Mouse (Mus musculus) midbrain, embryonic 10.5 days (tissue): ENCODE results near the gene Cabp2. TPM values are rescaled to one million over a fixed set of nuclear protein-coding genes. Genes with fewer than 3 reads are reported as not detected.
"Not testable (repeated sequence)": the region's sequence is repeated elsewhere in the genome, so short reads cannot be mapped to it uniquely, and the experiment has no call there.

ENCODE experiments used
- DNase-seq: peaks from one replicate; pipeline ENCODE4 v3.0.0-alpha.2; 2017; ENCODE audit warnings: low spot score
- H3K27ac ChIP-seq: fragments of 300-500 bp; sonication (generic); replicated peaks from 2 replicates; pipeline ENCODE4 v1.5.1; 2016; ENCODE audit warnings: mild to moderate bottlenecking
- H3K27me3 ChIP-seq: fragments of 300-500 bp; sonication (generic); 2 replicates; pipeline ENCODE4 v1.6.1; 2016; ENCODE audit warnings: low read depth, mild to moderate bottlenecking; ENCODE audit not compliant: poor library complexity, severe bottlenecking
- H3K36me3 ChIP-seq: fragments of 300-500 bp; sonication (generic); 2 replicates; pipeline ENCODE4 v1.6.1; 2016; ENCODE audit warnings: mild to moderate bottlenecking, moderate library complexity
- H3K4me1 ChIP-seq: fragments of 300-500 bp; sonication (generic); 2 replicates; pipeline ENCODE4 v1.6.1; 2016
- H3K4me3 ChIP-seq: fragments of 300-500 bp; sonication (generic); 2 replicates; pipeline ENCODE4 v1.5.1; 2016; ENCODE audit warnings: mild to moderate bottlenecking, moderate library complexity
- H3K9me3 ChIP-seq: fragments of 300-500 bp; sonication (generic); replicated peaks from 2 replicates; pipeline ENCODE4 v1.6.1; 2016; ENCODE audit warnings: mild to moderate bottlenecking
- WGBS: fragments of 180-500 bp; shearing (Covaris S2); methylation state at CpG from one replicate; pipeline ENCODE4 v1.1.7; 2016; 5-methylcytosine and 5-hydroxymethylcytosine counted together
- polyA plus RNA-seq: library from polyadenylated mRNA; unstranded; fragments of >200 nt; fragmentation: Nextera tagmentation; extraction: Ambion mirVana; gene quantifications from 2 replicates; pipeline ENCODE4 v1.2.1, GENCODE M21; 2016

Gene Cabp2
- polyA plus RNA-seq, 1 experiment from 2014 or later, result not detected

DNA sequence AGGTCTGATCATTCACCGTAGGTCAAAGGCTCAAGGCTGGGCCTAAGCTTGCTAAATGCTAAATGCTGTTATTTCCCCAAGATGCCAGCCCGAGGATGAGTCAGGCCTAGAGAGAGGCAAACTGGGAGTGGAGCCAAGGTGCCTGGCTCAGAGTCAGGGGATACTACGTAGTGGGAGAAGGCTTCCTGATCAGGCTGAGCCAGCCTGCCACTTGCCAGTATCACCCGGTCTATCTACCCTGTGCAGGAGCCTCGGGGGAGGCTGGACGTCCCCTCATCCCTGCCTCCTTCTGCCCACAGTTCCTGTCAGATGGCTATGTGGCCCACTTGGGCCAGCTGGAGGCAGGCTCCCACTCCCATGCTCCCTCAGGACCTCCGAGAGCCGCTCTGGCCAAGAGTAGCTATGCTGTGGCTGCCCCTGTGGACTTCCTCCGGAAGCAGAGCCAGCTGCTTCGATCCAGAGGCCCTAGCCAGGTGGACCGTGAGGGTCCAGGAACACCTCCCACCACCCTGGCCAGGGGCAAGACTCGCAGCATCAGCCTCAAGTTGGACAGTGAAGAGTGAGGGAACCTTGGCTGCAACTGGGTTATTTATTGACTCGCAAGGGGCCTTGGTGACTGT lies 31.9 kb downstream of the Cabp2 start:
- DNase-seq, result no peak
- H3K27me3 ChIP-seq, result no peaks in the 10 kb centered on the region
- peaks cover 78% of the 10 kb centered on the region for H3K36me3 ChIP-seq
- H3K27ac ChIP-seq, result no peak overlapping the region
- no peaks in the 10 kb centered on the region for H3K4me1 ChIP-seq
- H3K9me3 ChIP-seq, result no peaks in the 10 kb centered on the region
- WGBS, result 89% methylated on average over 13 of the region's 13 CpGs
- no peak overlapping the region for H3K4me3 ChIP-seq

GRCm38 (mm10) chr19:4113806-4114230 lies 32.4 kb downstream of the Cabp2 start:
- Histone ChIP-seq H3K9me3 (no peaks in the 10 kb centered on the region), H3K36me3 (peaks cover 78% of the 10 kb centered on the region), H3K4me3 (no peak overlapping the region), H3K4me1 (no peaks in the 10 kb centered on the region), H3K27me3 (no peaks in the 10 kb centered on the region), H3K27ac (no peak overlapping the region)
- 68% methylated on average over 5 of the region's 5 CpGs for WGBS
- DNase-seq, result no peak

- H3K4me3 ChIP-seq, result no peak overlapping the region
- no peaks in the 10 kb centered on the region for H3K4me1 ChIP-seq
- no peak for DNase-seq
- peaks cover 78% of the 10 kb centered on the region for H3K36me3 ChIP-seq
- H3K27ac ChIP-seq, result no peak overlapping the region
- no peaks in the 10 kb centered on the region for H3K9me3 ChIP-seq
- WGBS, result 92% methylated on average over 10 of the region's 10 CpGs
- no peaks in the 10 kb centered on the region for H3K27me3 ChIP-seq
Measured at GRCm38 (mm10) chr19:4114551-4114950, 33.2 kb downstream of the Cabp2 start.

GRCm38 (mm10) chr19:4115144-4115543 lies 33.8 kb downstream of the Cabp2 start:
- H3K27ac ChIP-seq, result no peak overlapping the region
- no peaks in the 10 kb centered on the region for H3K9me3 ChIP-seq
- WGBS, result 92% methylated on average over 10 of the region's 10 CpGs
- peaks cover 5% of the 10 kb centered on the region; the same call in 1 of the 2 replicates for H3K27me3 ChIP-seq
- peaks cover 2% of the 10 kb centered on the region for H3K4me1 ChIP-seq
- no peak for DNase-seq
- H3K36me3 ChIP-seq, result peaks cover 78% of the 10 kb centered on the region
- no peak overlapping the region for H3K4me3 ChIP-seq

- Histone ChIP-seq H3K27me3 (peaks cover 8% of the 10 kb centered on the region; the same call in 1 of the 2 replicates), H3K27ac (no peak overlapping the region), H3K9me3 (no peaks in the 10 kb centered on the region), H3K36me3 (peaks cover 74% of the 10 kb centered on the region), H3K4me1 (peaks cover 9% of the 10 kb centered on the region), H3K4me3 (no peak overlapping the region)
- WGBS, result 87% methylated on average over 11 of the region's 11 CpGs
- DNase-seq, result no peak
Measured at GRCm38 (mm10) chr19:4115816-4116215, 34.4 kb downstream of the Cabp2 start.

DNA sequence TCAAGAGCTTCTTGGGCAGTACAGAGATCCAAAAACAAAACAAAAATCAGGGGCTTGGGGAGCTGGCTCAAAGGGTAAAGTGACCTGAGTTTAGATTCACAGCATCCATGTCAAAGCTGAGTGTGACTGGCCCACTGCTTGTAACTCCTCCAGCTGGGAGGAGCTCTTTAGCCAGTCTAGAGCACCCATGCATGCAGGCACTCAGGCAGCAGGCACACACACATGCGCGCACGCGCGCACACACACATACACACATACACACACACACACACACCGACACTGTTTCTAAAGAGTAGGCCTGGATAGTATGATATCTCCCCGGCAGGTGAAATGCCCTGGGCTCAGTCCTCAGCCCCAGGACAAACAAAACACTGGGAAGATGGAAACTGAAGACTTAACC lies 35.6 kb downstream of the Cabp2 start:
- Histone ChIP-seq H3K4me3 (no peak overlapping the region), H3K4me1 (peaks cover 14% of the 10 kb centered on the region), H3K36me3 (peaks cover 63% of the 10 kb centered on the region), H3K27ac (no peak overlapping the region), H3K9me3 (no peaks in the 10 kb centered on the region), H3K27me3 (peaks cover 8% of the 10 kb centered on the region; the same call in 1 of the 2 replicates)
- no peak for DNase-seq
- WGBS, result 97% methylated on average over 7 of the region's 7 CpGs

- H3K4me3 ChIP-seq, result no peak overlapping the region
- peaks cover 8% of the 10 kb centered on the region; the same call in 1 of the 2 replicates for H3K27me3 ChIP-seq
- WGBS, result 95% methylated on average over 2 of the region's 2 CpGs
- peaks cover 49% of the 10 kb centered on the region for H3K36me3 ChIP-seq
- peaks cover 14% of the 10 kb centered on the region for H3K4me1 ChIP-seq
- DNase-seq, result no peak
- H3K27ac ChIP-seq, result no peak overlapping the region
- H3K9me3 ChIP-seq, result no peaks in the 10 kb centered on the region
Measured at GRCm38 (mm10) chr19:4118350-4118749, 37.0 kb downstream of the Cabp2 start.

DNA sequence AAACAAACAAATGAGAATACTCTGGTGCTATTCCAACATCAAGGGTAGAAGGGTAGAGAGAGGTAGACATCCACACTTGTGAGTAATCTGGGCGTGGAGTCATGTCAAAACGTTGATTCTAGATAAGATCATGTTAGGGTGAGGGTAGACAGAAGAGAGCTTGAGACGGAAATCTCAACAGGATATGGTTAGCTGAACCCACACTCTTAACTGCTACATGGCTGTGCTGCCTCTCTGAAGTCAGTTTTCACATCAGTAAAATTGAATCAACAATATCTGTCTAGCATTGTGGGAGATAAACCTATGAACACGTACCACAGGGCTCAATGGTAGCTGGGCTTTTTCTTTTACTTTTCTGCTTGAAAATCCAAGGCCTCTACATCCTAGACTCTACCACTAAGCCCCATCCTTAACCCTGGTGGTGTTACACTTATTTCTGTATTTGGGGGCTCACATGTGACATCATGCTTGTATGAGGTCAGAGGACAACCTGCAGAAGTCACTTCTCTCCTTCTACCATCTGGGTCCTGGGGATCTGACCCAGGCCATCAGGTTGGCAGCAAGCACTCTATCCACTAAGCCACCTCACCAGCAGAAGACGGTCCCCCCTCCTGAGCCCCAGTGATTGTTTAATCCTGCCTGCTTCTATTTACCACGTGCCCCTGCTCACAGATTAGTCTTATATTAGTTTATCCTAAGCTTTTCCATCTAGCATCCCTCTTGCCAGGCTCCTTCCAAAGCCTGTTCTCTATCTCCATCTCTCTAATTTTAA lies 38.5 kb downstream of the Cabp2 start:
- H3K27ac ChIP-seq, result no peak overlapping the region
- no peaks in the 10 kb centered on the region for H3K9me3 ChIP-seq
- H3K4me1 ChIP-seq, result peaks cover 14% of the 10 kb centered on the region
- H3K4me3 ChIP-seq, result peak overlapping the region; percentile 61; the same call in 1 of the 2 replicates
- H3K27me3 ChIP-seq, result peaks cover 8% of the 10 kb centered on the region; the same call in 1 of the 2 replicates
- DNase-seq, result no peak
- peaks cover 34% of the 10 kb centered on the region for H3K36me3 ChIP-seq
- 87% methylated on average over 6 of the region's 6 CpGs for WGBS

GRCm38 (mm10) chr19:4120496-4120895 lies 39.1 kb downstream of the Cabp2 start:
- WGBS, result 96% methylated on average over 2 of the region's 2 CpGs
- Histone ChIP-seq H3K36me3 (peaks cover 28% of the 10 kb centered on the region), H3K4me1 (peaks cover 19% of the 10 kb centered on the region), H3K27me3 (peaks cover 8% of the 10 kb centered on the region; the same call in 1 of the 2 replicates), H3K4me3 (peak overlapping the region; percentile 61), H3K27ac (no peak overlapping the region), H3K9me3 (no peaks in the 10 kb centered on the region)
- DNase-seq, result no peak

- Histone ChIP-seq H3K9me3 (no peaks in the 10 kb centered on the region), H3K4me3 (peak overlapping the region; percentile 61), H3K27ac (peak overlapping the region; percentile 90), H3K36me3 (peaks cover 20% of the 10 kb centered on the region), H3K27me3 (peaks cover 8% of the 10 kb centered on the region; the same call in 1 of the 2 replicates), H3K4me1 (peaks cover 21% of the 10 kb centered on the region)
- WGBS, result 3% methylated on average over 38 of the region's 38 CpGs
- peak; percentile 96 for DNase-seq
Measured at GRCm38 (mm10) chr19:4121097-4121805, 39.9 kb downstream of the Cabp2 start.

- H3K27me3 ChIP-seq, H3K9me3 ChIP-seq, DNase-seq: not testable (repeated sequence)
- 61% methylated on average over 6 of the region's 6 CpGs for WGBS
- peak overlapping the region; percentile 61; the same call in 1 of the 2 replicates for H3K4me3 ChIP-seq
- H3K36me3 ChIP-seq, result peaks cover 14% of the 10 kb centered on the region
- 0 out of 2 replicates have a peak overlapping the region, but pooled peaks have one; percentile 42 for H3K27ac ChIP-seq
- H3K4me1 ChIP-seq, result peaks cover 27% of the 10 kb centered on the region
Measured at GRCm38 (mm10) chr19:4121896-4122295, 40.5 kb downstream of the Cabp2 start.
